Mouse (Mus musculus): ENCODE results near the gene Hbq1b. TPM values are rescaled to one million over a fixed set of nuclear protein-coding genes. Genes with fewer than 3 reads are reported as not detected.
A peak's percentile ranks its signal among the peaks of the same experiment; 100 is the strongest.

Hbq1b gene
- polyA plus RNA-seq, 1 experiment from 2014 or later: 24.4 TPM

- Histone ChIP-seq H3K9me3 (replicated peaks; ENCODE audit: control insufficient read depth, low read length) (no peaks in the 10 kb centered on the region), H3K4me1 (ENCODE audit: control insufficient read depth, insufficient read depth, low read length) (peaks cover 10% of the 10 kb centered on the region), H3K4me3 (ENCODE audit: low read depth, low read length) (no peak overlapping the region), H3K27ac (ENCODE audit: low read depth, low read length) (peak overlapping the region; percentile 93), H3K4me2 (no peak overlapping the region), H3K27me3 (ENCODE audit: control insufficient read depth, insufficient read depth, low read length) (no peaks in the 10 kb centered on the region), H3K36me3 (ENCODE audit: control insufficient read depth, insufficient read depth, low read length) (peaks cover 16% of the 10 kb centered on the region), H3K9ac (ENCODE audit: low read depth, low read length) (no peak overlapping the region)
- peak; percentile 91 for ATAC-seq (replicated peaks; ENCODE audit: insufficient number of reproducible peaks, low FRiP score, low TSS enrichment)
- WGBS (ENCODE audit: insufficient replicate concordance): 82% methylated on average over 6 of the region's 6 CpGs
Measured at GRCm38 (mm10) chr11:32245614-32246013, 41.2 kb upstream of the Hbq1b start.

- no peak overlapping the region for H3K9ac ChIP-seq (ENCODE audit: low read depth, low read length)
- peaks cover 10% of the 10 kb centered on the region for H3K4me1 ChIP-seq (ENCODE audit: control insufficient read depth, insufficient read depth, low read length)
- H3K4me2 ChIP-seq: no peak overlapping the region
- H3K36me3 ChIP-seq (ENCODE audit: control insufficient read depth, insufficient read depth, low read length): peaks cover 14% of the 10 kb centered on the region; the same call in 1 of the 2 replicates
- H3K4me3 ChIP-seq (ENCODE audit: low read depth, low read length): no peak overlapping the region
- no peak for ATAC-seq (replicated peaks; ENCODE audit: insufficient number of reproducible peaks, low FRiP score, low TSS enrichment)
- no peaks in the 10 kb centered on the region for H3K9me3 ChIP-seq (replicated peaks; ENCODE audit: control insufficient read depth, low read length)
- H3K27me3 ChIP-seq (ENCODE audit: control insufficient read depth, insufficient read depth, low read length): no peaks in the 10 kb centered on the region
- H3K27ac ChIP-seq (ENCODE audit: low read depth, low read length): peak overlapping the region; percentile 62
Measured at GRCm38 (mm10) chr11:32247068-32247467, 39.7 kb upstream of the Hbq1b start.

- H3K4me2 ChIP-seq: no peak overlapping the region
- H3K4me1 ChIP-seq (ENCODE audit: control insufficient read depth, insufficient read depth, low read length): peaks cover 6% of the 10 kb centered on the region
- no peak overlapping the region for H3K4me3 ChIP-seq (ENCODE audit: low read depth, low read length)
- no peaks in the 10 kb centered on the region for H3K9me3 ChIP-seq (replicated peaks; ENCODE audit: control insufficient read depth, low read length)
- WGBS (ENCODE audit: insufficient replicate concordance): 84% methylated on average over 3 of the region's 3 CpGs
- no peak for ATAC-seq (replicated peaks; ENCODE audit: insufficient number of reproducible peaks, low FRiP score, low TSS enrichment)
- no peak overlapping the region for H3K27ac ChIP-seq (ENCODE audit: low read depth, low read length)
- H3K36me3 ChIP-seq (ENCODE audit: control insufficient read depth, insufficient read depth, low read length): peaks cover 14% of the 10 kb centered on the region; the same call in 1 of the 2 replicates
- no peaks in the 10 kb centered on the region for H3K27me3 ChIP-seq (ENCODE audit: control insufficient read depth, insufficient read depth, low read length)
- no peak overlapping the region for H3K9ac ChIP-seq (ENCODE audit: low read depth, low read length)
Measured at GRCm38 (mm10) chr11:32248350-32248749, 38.4 kb upstream of the Hbq1b start.

- H3K9me3 ChIP-seq (replicated peaks; ENCODE audit: control insufficient read depth, low read length): no peaks in the 10 kb centered on the region
- no peaks in the 10 kb centered on the region for H3K27me3 ChIP-seq (ENCODE audit: control insufficient read depth, insufficient read depth, low read length)
- no peaks in the 10 kb centered on the region for H3K4me1 ChIP-seq (ENCODE audit: control insufficient read depth, insufficient read depth, low read length)
- peak overlapping the region; percentile 2; the same call in 1 of the 2 replicates for H3K9ac ChIP-seq (ENCODE audit: low read depth, low read length)
- peak overlapping the region; percentile 57 for H3K27ac ChIP-seq (ENCODE audit: low read depth, low read length)
- H3K36me3 ChIP-seq (ENCODE audit: control insufficient read depth, insufficient read depth, low read length): peaks cover 13% of the 10 kb centered on the region; the same call in 1 of the 2 replicates
- WGBS (ENCODE audit: insufficient replicate concordance): 78% methylated on average over 8 of the region's 8 CpGs
- H3K4me3 ChIP-seq (ENCODE audit: low read depth, low read length): no peak overlapping the region
- H3K4me2 ChIP-seq: no peak overlapping the region
- ATAC-seq (replicated peaks; ENCODE audit: insufficient number of reproducible peaks, low FRiP score, low TSS enrichment): peak; percentile 96
Measured at GRCm38 (mm10) chr11:32250880-32251763, 35.6 kb upstream of the Hbq1b start.

- H3K4me1 ChIP-seq (ENCODE audit: control insufficient read depth, insufficient read depth, low read length): no peaks in the 10 kb centered on the region
- 0 out of 2 replicates have a peak, but pooled peaks cover 6% of the 10 kb centered on the region for H3K36me3 ChIP-seq (ENCODE audit: control insufficient read depth, insufficient read depth, low read length)
- H3K9me3 ChIP-seq (replicated peaks; ENCODE audit: control insufficient read depth, low read length): no peaks in the 10 kb centered on the region
- no peaks in the 10 kb centered on the region for H3K27me3 ChIP-seq (ENCODE audit: control insufficient read depth, insufficient read depth, low read length)
- H3K9ac ChIP-seq (ENCODE audit: low read depth, low read length): no peak overlapping the region
- H3K27ac ChIP-seq (ENCODE audit: low read depth, low read length): 0 out of 2 replicates have a peak overlapping the region, but pooled peaks have one; percentile 16
- H3K4me3 ChIP-seq (ENCODE audit: low read depth, low read length): no peak overlapping the region
- H3K4me2 ChIP-seq: no peak overlapping the region
- no peak for ATAC-seq (replicated peaks; ENCODE audit: insufficient number of reproducible peaks, low FRiP score, low TSS enrichment)
- 88% methylated on average over 1 of the region's 1 CpGs for WGBS (ENCODE audit: insufficient replicate concordance)
Measured at GRCm38 (mm10) chr11:32253121-32253520, 33.6 kb upstream of the Hbq1b start.

DNA sequence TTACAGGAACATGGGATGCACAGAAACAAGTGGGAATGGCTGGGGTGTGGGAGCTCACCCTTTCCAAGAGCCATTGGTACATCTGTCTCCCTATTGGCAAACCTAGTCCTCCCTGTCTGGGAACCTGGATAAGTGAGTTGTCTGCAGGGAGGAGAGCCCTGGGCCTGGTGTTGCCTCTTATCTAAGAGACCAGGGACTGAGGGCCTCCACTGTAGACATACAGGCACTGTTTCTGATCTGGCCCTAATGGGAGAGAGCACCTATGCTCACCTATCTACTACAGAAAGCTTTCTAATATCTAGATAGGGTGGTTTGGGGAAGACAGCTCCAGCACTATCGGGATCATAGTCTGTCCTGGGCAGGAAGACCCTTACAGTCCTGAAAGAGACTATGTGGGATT, 30.6 kb upstream of the Hbq1b start:
- no peaks in the 10 kb centered on the region for H3K27me3 ChIP-seq (ENCODE audit: control insufficient read depth, insufficient read depth, low read length)
- ATAC-seq (replicated peaks; ENCODE audit: insufficient number of reproducible peaks, low FRiP score, low TSS enrichment): peak; percentile 89
- peak overlapping the region; percentile 82 for H3K27ac ChIP-seq (ENCODE audit: low read depth, low read length)
- H3K4me3 ChIP-seq (ENCODE audit: low read depth, low read length): no peak overlapping the region
- H3K4me2 ChIP-seq: peak overlapping the region; percentile 16; the same call in 1 of the 2 replicates
- peak overlapping the region; percentile 59 for H3K9ac ChIP-seq (ENCODE audit: low read depth, low read length)
- H3K4me1 ChIP-seq (ENCODE audit: control insufficient read depth, insufficient read depth, low read length): no peaks in the 10 kb centered on the region
- 71% methylated on average over 1 of the region's 1 CpGs for WGBS (ENCODE audit: insufficient replicate concordance)
- H3K9me3 ChIP-seq (replicated peaks; ENCODE audit: control insufficient read depth, low read length): no peaks in the 10 kb centered on the region
- H3K36me3 ChIP-seq (ENCODE audit: control insufficient read depth, insufficient read depth, low read length): no peaks in the 10 kb centered on the region

GRCm38 (mm10) chr11:32256566-32256965, 30.2 kb upstream of the Hbq1b start:
- H3K36me3 ChIP-seq (ENCODE audit: control insufficient read depth, insufficient read depth, low read length): no peaks in the 10 kb centered on the region
- no peaks in the 10 kb centered on the region for H3K27me3 ChIP-seq (ENCODE audit: control insufficient read depth, insufficient read depth, low read length)
- no peaks in the 10 kb centered on the region for H3K4me1 ChIP-seq (ENCODE audit: control insufficient read depth, insufficient read depth, low read length)
- ATAC-seq (replicated peaks; ENCODE audit: insufficient number of reproducible peaks, low FRiP score, low TSS enrichment): no peak
- peak overlapping the region; percentile 59 for H3K9ac ChIP-seq (ENCODE audit: low read depth, low read length)
- WGBS (ENCODE audit: insufficient replicate concordance): 89% methylated on average over 3 of the region's 3 CpGs
- peak overlapping the region; percentile 82 for H3K27ac ChIP-seq (ENCODE audit: low read depth, low read length)
- H3K4me3 ChIP-seq (ENCODE audit: low read depth, low read length): no peak overlapping the region
- H3K4me2 ChIP-seq: peak overlapping the region; percentile 16; the same call in 1 of the 2 replicates
- H3K9me3 ChIP-seq (replicated peaks; ENCODE audit: control insufficient read depth, low read length): no peaks in the 10 kb centered on the region

GRCm38 (mm10) chr11:32262674-32263415, 23.9 kb upstream of the Hbq1b start:
- WGBS (ENCODE audit: insufficient replicate concordance): 65% methylated on average over 10 of the region's 10 CpGs
- Histone ChIP-seq H3K4me3 (ENCODE audit: low read depth, low read length) (no peak overlapping the region), H3K4me2 (no peak overlapping the region), H3K4me1 (ENCODE audit: control insufficient read depth, insufficient read depth, low read length) (peaks cover 7% of the 10 kb centered on the region; the same call in 1 of the 2 replicates), H3K27me3 (ENCODE audit: control insufficient read depth, insufficient read depth, low read length) (no peaks in the 10 kb centered on the region), H3K9me3 (replicated peaks; ENCODE audit: control insufficient read depth, low read length) (no peaks in the 10 kb centered on the region), H3K27ac (ENCODE audit: low read depth, low read length) (peak overlapping the region; percentile 25; the same call in 1 of the 2 replicates), H3K9ac (ENCODE audit: low read depth, low read length) (no peak overlapping the region), H3K36me3 (ENCODE audit: control insufficient read depth, insufficient read depth, low read length) (no peaks in the 10 kb centered on the region; the same call in 1 of the 2 replicates)
- ATAC-seq (replicated peaks; ENCODE audit: insufficient number of reproducible peaks, low FRiP score, low TSS enrichment): peak; percentile 22; the same call in 1 of the 2 replicates

Measured in heart, embryonic 11.5 days (tissue).